Mouse (Mus musculus) layer of hippocampus, postnatal 10 days (tissue): Measurements from ENCODE around the gene Gm13691. TPM values are rescaled to one million over a fixed set of nuclear protein-coding genes. Genes with fewer than 3 reads are reported as not detected.
"Not testable (repeated sequence)": the region's sequence is repeated elsewhere in the genome, so short reads cannot be mapped to it uniquely, and the experiment has no call there.

ENCODE experiments used
- DNase-seq, 2 experiments: peaks; one replicate each; pipeline ENCODE4 v3.0.0; 2021; ENCODE audit warnings: low spot score in 2 of 2
- total RNA-seq, 2 experiments: library from RNA; stranded (reverse); gene quantifications; 2 replicates each; pipeline ENCODE4 v1.2.3; 2021

The Gm13691 gene
- total RNA-seq, 2 experiments from 2014 or later, result 1.4 to 1.7 TPM

GRCm38 (mm10) chr2:84032505-84032904 lies 42.2 kb downstream of the Gm13691 start:
- no peak for DNase-seq

GRCm38 (mm10) chr2:84035997-84036396 lies 45.6 kb downstream of the Gm13691 start:
- no peak for DNase-seq

- DNase-seq, result no peak
Observed at GRCm38 (mm10) chr2:84037304-84037703, 47.0 kb downstream of the Gm13691 start.

- not testable (repeated sequence) for DNase-seq
Observed at GRCm38 (mm10) chr2:84037943-84038342, 47.6 kb downstream of the Gm13691 start.

- DNase-seq, result no peak
Observed at GRCm38 (mm10) chr2:84039277-84039676, 48.9 kb downstream of the Gm13691 start.

Other genes with a start within 250 kb of the Gm13691 start
- 100 to 1,000 TPM; 174 to 201 TPM for gene Fam171b, start 177.9 kb upstream of the Gm13691 start, total RNA-seq
- gene Zswim2, start 49.3 kb upstream of the Gm13691 start, total RNA-seq, result not detected
- gene Gm13698, start 34.9 kb upstream of the Gm13691 start, total RNA-seq, result 1 to 10 TPM; 1.4 to 1.7 TPM
- 1 to 10 TPM; 1.4 to 1.7 TPM for gene Gm13693, start 29.1 kb upstream of the Gm13691 start, total RNA-seq
- 1 to 10 TPM in 1 of 2 experiments, not detected in 1; 1.4 TPM for gene Gm13695, start 23.2 kb upstream of the Gm13691 start, total RNA-seq
- gene Gm13696, start 17.4 kb upstream of the Gm13691 start, total RNA-seq, result 1 to 10 TPM; 1.4 to 1.7 TPM
- gene Gm13694, start 11.6 kb upstream of the Gm13691 start, total RNA-seq, result 1 to 10 TPM; 1.4 to 1.7 TPM
- 1 to 10 TPM; 1.4 to 1.7 TPM for gene Gm13697, start 5.8 kb upstream of the Gm13691 start, total RNA-seq